Mouse (Mus musculus) Muller cell, postnatal 12 days (primary cell): ENCODE measurements around the gene Gm266.
"Not testable (repeated sequence)": the region's sequence is repeated elsewhere in the genome, so short reads cannot be mapped to it uniquely, and the experiment has no call there.

Experiments used
- DNase-seq: peaks from one replicate; pipeline ENCODE4 v3.0.0-alpha.2; 2015; ENCODE audit errors: inconsistent ontology term

Gene Gm266

DNA sequence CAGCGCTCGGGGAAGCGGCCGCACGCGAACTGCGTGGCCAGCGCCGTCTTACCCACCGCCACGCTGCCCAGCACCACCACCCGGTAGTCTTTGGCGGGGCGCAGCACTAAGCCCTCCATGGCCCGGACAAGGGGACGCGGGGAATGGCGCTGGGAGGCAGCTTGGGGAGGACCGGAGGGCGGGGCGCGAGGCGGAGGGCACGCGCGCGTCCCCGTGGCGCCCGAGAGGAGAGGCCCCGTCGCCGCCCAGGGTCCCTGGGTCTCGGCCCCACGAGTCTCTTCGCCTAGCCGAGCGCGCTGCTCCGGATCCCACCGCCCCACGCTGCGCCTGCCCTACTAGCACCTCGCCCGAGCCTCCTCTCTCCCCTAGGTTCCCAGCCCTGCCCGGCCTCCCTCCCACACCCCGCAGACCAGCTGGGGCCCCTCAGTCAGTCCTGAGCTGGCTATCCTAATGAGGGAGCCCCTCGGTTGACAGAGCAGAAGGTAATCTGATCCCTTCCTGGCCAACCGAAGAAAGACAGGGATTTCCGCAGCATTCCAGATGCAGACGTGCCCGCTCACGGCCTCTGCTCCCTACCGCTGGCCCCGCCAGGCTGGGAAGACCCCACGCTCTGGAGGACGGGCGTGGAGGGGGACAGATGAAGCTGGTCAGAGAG, at the start of gene Gm266:
Gm266 (minus strand) TSS at position 172 of the 655 bp plus-strand sequence.
- no peak for DNase-seq

DNA sequence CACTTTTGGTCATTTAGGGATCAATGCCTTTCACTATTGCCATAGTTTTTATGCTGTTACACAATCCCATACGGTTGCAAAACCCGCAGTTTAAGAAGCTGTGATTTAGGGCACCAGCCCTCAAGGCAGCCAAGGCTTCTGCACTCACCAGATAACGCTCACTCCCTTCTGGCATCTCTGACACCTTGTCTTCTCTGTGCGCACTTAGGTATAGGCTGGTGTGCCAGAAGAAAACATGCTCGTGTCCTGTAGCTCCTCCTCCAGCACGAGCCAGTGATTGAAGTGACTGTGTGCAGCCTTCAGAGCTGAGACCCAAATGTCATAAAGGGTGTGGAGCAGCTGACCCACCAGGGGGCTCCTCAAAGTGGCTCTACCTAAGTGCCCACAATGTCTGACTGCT, 49.7 kb upstream of the Gm266 start:
- no peak for DNase-seq

DNA sequence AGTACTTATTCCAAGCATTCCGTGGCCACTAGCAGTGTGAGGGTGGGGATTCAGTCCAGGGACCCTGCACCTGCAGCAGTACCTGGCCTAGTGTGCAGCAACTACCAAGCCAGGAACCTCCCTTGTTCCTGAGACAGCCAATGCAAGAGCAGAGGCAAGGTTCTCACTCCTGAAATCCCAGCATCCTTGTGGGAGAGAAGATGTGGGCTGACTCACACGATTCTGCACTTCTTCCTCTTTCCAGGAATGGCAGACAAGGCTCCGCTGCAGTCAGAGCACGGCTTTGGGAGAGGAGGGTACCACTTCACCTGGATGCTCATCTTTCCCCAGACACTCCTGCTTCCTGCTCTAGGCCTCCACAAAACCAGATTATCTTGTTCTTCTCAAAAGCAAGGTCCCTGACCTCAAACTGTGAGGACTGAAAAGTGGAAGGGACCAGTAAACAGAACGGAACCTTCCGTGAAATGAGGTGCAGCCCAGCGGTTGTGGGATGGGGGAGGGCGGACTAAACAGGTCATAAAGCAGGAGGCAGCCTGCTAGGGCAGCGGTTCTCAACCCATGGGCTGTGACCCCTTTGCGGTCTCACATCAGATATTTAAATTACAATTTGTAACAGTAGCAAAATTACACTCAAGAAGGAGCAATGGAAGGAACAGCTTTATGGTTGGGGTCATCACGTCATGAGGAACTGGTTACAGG, 47.6 kb upstream of the Gm266 start:
- no peak for DNase-seq

DNA sequence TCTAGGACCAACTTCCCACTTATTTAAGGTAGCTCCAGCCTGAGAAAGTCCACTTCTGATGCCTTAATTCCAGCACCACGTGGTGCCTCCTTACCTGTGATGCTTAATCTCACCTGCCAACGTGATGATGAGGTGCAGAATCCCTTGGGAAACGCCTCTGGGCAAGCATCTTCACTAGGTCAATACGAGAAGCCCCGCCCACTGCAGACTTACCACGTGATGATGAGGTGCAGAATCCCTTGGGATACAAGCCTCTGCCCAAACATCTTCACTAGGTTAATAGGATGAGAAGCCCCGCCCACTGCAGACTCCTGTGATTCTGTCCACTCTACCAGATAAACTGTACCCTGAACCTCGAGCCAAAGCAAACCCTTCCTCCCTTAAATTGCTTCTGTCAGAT, 43.6 kb upstream of the Gm266 start:
- DNase-seq, result no peak

DNA sequence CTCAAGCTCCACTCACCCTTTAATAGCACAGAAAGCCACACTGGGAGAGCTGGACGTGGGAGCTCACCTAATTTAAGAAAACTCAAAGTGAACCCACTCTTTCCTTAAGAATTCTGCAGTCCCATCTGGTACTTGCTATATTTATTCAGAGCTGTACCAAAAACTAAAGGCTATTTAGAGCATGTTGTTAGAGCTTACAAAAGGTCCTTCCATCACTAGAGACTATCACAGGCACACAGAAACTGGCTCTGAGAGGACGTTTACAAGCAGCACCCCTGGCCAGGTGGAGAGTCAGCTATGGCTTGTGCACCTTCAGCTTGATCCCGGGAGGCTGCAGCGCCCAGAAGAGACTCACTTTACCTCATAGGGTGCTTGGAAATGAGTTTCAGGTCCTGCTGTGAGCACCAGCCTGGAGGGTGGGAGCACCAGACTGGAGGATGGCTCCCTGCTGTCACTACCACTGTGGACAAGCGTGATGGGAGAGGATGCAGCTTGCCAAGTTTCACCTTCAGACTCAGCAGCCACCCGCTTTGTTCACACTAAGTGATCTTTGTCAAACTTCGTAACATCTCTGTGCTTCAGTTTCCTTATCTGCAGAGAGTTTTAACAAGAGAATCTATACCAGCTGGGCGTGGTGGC, 42.1 kb upstream of the Gm266 start:
- DNase-seq, result no peak

DNA sequence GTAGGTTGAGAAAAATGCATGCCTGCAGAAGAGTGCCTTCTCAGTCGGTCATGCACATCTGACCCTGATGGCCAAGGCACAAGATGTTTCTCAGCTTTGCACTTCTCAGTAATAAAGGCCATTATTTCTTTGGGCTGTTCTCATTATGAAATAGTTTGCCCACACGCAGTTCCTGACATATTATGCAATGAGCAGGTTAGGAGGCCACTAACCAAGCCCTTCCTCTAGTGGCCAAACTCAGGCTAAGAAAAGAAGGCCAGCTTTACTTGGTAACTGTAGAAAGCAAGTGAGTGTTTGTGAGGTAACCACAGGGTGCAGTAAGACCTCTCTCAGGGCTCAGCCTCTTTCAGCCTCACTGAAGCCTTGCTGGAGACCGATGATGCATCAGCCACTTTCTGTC, 39.3 kb upstream of the Gm266 start:
- DNase-seq, result no peak

DNA sequence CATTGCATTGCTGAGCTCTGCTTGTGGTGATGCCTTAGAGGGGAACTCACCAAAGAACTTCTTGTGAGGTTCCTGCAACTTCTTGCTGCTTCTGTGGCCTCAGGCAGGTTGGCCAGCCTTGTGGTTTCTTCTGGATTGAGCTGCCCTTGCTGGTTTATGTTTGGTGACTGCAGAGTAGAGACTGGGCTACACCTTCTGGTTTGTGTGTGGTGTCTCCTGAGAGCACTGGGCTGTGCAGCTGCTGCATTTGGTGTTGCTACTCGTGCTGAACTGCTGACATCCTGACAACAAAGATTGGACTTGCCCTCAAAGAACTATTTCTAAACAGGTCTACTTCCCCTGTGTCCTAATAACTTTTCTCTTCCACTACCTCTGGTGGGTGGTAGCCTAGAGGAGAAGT, 38.8 kb upstream of the Gm266 start:
- DNase-seq, result no peak

DNA sequence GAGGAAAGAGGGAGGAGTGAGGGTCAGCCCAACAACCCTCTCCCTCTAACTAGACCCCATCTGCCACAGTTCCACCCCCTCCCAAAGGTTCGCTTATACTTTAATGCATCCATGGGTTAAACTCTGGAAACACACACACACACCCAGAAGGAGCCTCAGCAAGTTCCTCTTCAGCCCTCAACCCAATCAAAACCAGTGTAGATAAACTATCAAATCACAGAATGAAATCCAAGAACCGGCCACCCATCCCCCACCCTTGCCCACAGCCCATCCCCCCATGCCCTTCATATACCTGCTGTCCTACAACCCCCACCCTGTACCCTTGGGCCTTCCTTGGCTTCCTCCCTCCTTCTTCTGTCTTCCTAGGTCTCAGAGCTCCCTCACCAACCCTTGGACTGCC, 35.4 kb upstream of the Gm266 start:
- DNase-seq, result no peak

DNA sequence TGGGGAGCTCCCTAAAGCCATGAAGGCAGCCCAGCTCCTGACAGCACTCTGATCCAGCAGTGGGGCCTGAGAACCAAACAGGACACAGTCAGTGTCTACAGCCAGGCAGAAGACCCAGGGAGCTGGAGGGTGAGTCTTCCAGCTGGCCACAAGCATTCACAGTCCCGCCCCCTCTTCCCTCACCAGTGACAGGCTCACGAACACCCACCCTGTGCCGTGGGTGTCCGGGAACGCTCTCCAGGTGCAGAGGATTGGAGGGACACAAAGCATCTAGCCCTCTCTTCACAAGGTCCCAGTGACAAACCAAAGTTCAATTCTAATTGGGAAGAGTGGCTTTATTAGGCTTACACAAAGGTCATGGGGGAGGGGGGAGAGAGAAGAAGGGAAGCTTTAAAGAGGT, 34.2 kb upstream of the Gm266 start:
- DNase-seq, result no peak

DNA sequence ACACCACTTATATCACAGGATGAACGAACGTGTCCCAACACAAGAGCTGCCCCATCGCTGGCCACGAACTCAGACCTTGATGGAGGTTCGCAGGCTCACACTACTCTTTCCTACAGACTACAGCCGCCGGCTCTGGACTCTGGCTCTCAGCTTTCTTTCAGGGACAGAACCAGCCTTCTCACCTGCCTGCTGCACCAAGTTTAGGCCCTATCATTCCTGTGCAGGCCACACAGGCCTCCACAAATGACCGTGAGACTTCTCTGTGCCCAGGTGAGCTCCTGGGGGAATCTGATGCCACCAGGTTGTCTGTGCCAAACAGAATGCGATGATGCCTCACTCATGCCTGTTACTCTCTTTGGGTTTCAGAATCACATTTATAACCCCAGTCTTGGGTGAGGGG, 32.8 kb upstream of the Gm266 start:
- no peak for DNase-seq

DNA sequence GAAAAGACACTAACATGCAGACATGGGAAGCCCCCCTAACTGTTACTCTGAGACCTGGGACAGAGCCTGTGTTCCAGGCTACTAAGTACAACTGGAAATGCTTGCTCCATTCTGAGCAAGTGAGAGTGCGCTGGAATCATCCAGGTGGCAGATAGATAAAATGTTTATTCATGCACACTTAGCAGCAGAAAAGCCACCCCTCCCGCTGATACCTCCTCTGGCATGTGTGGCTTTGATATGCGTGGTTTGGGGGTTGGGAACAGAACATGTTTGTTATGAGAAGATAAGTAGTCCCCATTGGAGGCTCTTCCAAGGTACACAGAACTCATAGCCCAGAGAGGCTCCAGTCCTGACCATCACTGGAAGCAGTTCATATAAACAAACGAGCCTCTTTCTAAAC, 32.3 kb upstream of the Gm266 start:
- no peak for DNase-seq

DNA sequence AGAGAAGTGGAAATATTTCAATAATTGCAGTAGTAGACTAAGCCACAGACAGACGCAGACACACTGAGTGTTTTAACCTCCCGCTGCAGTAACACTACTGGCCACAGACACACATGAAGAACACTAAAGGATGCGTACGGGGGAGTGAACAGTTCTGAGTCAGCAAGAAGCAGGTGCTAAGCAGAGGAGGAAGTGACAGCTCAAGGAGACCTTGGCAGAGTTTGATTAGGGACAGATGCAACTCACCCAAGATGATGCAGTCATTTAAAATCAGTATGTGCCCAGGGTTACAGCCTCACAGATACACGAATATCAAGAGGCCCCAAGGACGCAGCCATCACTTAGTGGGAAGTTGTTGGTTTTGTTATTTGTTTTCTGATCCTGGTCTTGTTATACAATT, 31.2 kb upstream of the Gm266 start:
- DNase-seq, result no peak

DNA sequence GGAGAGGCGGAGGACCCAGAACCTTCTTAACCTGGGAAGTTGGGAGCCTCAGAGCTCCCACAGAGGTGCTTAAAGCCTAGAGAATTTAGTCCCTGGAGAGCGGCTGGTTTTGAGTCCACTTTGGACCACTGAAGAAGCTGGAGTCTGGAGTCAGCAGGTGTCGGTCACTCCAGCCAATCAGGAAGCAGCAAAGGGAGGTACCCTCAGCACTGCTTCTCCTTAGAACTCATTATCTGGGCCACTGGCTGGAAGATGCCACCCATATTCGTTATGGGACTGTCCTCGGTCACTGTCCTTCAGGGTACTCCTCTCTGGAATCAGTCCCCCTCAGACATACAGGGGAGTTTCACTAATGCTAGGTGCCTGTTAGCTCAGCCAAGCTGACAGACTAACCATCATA, 30.3 kb upstream of the Gm266 start:
- DNase-seq, result no peak

DNA sequence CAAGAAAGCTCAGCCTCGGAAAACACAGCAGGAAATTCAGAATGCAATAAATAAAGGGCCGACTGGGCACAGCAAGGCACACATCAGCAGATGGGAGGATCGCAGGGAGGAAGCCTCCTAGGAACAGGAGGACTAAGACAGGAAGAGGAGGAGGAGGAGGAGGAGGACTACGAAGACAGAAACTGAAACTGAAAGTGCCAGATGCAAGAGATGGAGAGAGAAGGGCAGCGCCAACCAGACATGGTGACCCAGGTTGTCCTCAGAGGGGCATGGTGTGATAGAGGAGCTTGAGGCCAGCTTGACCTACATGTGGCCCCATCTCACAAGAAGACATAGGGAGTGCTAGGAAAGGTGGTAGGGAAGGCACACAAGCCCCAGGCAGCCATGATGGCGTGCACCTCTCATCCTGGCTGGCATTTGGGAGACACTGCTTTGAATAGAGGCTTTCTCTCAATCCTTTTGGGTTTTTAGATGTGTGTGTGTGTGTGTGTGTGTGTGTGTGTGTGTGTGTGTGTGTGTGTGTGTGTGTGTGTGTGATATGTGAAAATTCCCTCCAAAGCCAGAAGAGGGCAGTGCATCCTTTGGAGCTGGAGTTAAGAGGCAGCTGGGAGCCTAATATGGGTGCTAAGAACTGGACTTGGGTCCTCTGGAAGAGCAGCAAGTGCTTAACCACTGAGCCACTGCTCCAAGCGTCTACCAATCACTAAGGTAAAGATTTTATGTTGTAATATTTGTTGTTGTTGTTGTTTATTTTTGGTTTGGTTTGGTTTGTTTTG, 29.4 kb upstream of the Gm266 start:
- DNase-seq, result no peak

DNA sequence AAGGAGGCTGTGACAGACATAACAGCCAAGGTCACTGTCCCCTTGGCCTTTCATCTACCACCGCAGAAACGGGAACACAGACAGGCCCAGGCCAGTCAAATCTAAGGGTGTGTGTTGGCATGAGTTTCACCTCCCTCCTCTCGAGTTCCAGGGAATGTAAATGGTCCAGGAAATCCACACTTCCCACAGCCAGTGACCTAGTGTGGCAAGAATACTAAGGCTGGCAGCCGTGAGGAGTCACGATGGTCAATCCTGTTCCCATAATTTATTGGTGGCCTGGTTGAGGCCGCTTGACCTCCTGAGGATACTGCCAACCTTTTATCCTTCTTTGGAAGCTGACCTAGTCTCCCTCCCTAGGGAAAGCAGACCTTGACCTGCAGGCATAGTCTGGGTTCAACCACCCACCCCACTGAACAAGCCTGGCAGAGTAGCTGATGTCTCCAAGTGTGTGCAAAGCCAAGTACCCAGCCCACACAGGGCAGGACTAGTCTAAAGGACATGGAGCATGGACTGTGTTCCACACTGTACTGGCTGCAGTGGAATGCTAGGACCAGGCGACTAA, 28.7 kb upstream of the Gm266 start:
- peak; percentile 19 for DNase-seq

DNA sequence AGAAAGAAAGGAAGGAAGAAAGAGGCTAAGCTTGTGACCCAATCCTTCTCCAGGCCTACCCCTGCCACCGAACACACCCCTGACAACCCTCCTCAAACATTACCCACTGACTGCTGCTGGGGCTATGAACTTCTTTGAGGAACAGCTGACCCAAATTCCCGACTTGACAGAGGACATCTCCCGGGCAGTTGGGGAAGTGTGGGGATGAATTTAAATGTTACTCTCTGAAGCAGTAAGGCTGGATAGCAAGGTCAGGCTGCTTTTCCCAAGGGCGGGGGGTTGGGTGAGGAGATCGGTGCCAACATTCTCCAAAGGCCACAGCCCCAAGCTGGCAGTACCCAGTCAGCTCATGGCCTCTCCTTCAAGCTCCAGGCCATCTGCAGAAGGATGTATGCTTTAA, 28.1 kb upstream of the Gm266 start:
- DNase-seq, result peak; percentile 74

DNA sequence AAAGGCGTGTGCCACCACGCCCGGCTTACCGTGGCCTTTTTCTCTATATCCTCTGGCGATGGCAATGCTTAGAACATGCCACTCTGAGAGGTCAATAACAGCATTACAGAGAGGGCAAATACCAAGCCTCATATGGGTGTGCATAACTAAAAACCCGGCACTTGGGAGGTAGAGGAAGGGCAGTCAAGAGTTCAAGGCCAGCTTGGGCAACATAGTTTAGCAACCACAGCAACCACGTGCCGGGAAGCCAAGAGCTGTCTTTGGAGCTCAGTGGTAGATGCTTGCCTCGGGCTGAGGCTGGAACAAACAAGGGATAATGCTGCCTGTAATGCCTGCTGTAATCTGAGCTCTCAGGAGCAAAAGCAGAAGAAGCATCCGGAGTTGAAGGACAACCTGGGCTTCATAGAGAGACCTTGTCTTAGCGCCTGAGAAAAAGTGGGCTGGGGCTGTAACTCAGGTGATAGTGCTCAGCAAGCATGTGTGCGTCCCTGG, 27.0 kb upstream of the Gm266 start:
- no peak for DNase-seq

DNA sequence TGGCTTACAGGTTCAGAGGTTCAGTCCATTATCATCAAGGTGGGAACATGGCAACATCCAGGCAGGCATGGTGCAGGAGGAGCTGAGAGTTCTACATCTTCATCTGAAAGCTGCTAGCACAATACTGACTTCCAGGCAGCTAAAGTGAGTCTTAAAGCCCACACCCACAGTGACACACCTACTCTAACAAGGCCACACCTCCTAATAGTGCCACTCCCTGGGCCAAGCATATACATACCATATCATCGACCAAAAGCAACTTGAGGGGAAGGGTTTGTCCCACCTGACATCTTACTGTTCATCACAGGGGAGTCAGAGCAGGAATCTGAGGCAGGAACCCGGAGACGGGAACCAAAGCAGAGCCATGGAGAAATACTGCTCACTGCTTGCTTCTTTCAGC, 22.8 kb upstream of the Gm266 start:
- DNase-seq, result not testable (repeated sequence)

DNA sequence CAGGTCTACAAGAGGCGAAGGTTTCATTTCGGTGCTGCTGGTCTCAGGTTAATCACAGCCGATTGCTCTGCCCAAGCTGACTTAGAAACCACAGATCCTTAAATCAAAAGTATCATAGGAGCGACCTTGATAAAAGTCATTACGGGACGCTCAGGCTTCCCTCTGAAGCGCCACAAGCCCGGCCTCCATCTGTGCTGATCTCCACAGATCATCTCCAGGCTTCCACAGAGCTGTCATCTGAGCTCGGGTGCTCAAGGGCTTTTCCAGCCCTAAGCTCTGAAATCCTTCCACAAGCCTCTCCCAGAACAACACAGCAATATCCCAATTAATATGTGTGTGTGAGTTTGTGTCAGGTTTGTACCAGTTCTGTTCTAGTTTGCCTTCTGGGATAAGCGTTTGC, 22.3 kb upstream of the Gm266 start:
- no peak for DNase-seq

DNA sequence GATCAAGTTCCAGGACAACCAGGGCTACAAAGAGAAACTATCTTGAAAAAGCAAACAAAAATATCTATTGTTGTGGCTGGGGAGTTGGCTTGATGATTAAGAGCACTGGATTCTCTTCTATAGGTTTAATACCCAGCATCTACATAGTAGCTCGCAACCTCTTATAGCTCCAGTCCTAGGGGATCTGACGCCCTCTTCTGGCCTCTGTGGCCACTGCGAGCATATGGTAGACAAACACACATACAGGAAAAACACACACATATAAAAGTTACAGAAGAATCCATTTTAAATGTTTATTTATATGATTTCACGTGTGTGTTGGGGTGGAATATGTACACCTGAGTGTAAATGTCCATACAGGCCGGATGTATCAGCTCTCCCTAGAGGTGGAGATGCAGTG, 21.4 kb upstream of the Gm266 start:
- DNase-seq, result no peak

DNA sequence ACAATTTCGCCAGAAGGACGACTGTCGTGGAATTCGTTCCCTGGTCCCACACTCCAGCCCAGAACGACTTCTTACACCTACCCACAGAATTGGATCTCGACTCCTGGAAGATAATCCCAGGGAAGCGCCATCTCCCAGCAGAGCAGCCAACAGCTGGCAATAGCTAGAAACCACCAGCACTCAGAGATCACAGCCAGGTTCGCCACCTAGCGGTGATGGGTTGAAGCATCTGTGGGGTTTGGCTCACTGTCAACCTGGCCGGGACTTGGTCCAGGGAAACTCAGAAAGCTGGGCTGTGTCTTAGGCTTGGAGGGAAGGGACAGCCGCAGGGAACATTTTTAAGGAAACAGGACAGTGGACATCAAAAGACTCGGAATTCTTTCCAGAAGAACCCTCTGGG, 19.3 kb upstream of the Gm266 start:
- DNase-seq, result peak; percentile 90

DNA sequence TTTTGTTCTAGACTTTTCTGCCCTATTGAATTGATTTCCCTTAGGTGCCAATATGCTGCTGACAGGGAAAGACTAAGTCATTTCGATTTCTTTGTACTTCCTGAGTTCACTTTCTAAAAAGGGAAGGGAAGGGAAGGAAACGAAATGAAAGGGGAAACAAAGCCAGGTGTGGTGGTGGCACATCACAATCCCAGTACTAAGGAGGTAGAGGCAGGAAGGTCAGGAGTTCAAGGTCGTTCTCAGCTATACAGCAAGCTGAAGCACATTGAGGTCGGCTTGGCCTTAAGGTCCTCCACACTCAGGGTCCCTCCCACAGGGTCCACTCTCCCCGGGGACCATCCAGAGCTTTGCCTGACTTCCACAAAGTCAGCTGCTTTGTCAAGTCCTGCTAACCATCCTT, 17.9 kb upstream of the Gm266 start:
- DNase-seq, result no peak
